Comparison of ENCODE assay signal across 8 mouse cellular contexts in genomic region chr11:36264776-36265466, GRCm38 (mm10).
DNase-seq lines count a peak whose midpoint lies in the region; ATAC-seq and TF ChIP-seq lines count a peak whose summit lies in the region.

No protein-coding gene starts in this region.

- H3K27me3 ChIP-seq in kidney, adult 2 months (replicated peaks; ENCODE audit: control insufficient read depth, insufficient read depth, low read length) = no peaks in the 10 kb centered on the region
- no peaks in the 10 kb centered on the region for H3K27me3 ChIP-seq in midbrain, embryonic 16.5 days (ENCODE audit: control insufficient read depth, insufficient read depth, low read depth, low read length)

- ATAC-seq in midbrain, embryonic 16.5 days = 0 out of 2 replicates have a peak, but pooled peaks have one; percentile 63
- ATAC-seq in erythroid progenitor cell, adult 5-6 weeks (replicated peaks; ENCODE audit: low FRiP score, poor library complexity, severe bottlenecking) = no peak

- H3K9ac ChIP-seq in midbrain, embryonic 16.5 days (ENCODE audit: low read depth, low read length) = no peak overlapping the region

- 0 out of 2 replicates have a peak overlapping the region, but pooled peaks have one; percentile 40 for H3K27ac ChIP-seq in kidney, adult 2 months (ENCODE audit: insufficient read depth, low read depth, low read length)
- H3K27ac ChIP-seq in midbrain, embryonic 16.5 days (ENCODE audit: low read length) = peak overlapping the region; percentile 17; the same call in 1 of the 2 replicates

- H3K36me3 ChIP-seq in kidney, adult 2 months (ENCODE audit: control insufficient read depth, insufficient read depth, low read length) = no peaks in the 10 kb centered on the region
- H3K36me3 ChIP-seq in midbrain, embryonic 16.5 days (ENCODE audit: control insufficient read depth, insufficient read depth, low read length) = 0 out of 2 replicates have a peak, but pooled peaks cover 3% of the 10 kb centered on the region

- no peak for TF ChIP-seq POLR2A in kidney, adult 2 months (IDR thresholded peaks at IDR 0.05; ENCODE audit: low read depth, low read length)

- peak; percentile 38 for DNase-seq in left cerebral cortex, postnatal 4 days
- no peak for DNase-seq in left cerebral cortex, postnatal 14 days (ENCODE audit: low spot score in 2 of 2)
- peak; percentile 9 for DNase-seq in cerebellum, adult 11-12 months
- peak; percentile 46 for DNase-seq in kidney, adult 2 months
- no peak for DNase-seq in layer of hippocampus, postnatal 25 days (ENCODE audit: extremely low spot score in 1 of 2, low spot score in 1 of 2)
- DNase-seq in right cerebral cortex, postnatal 4 days = no peak

- no peak overlapping the region for H3K4me3 ChIP-seq in kidney, adult 2 months (ENCODE audit: insufficient read depth, low read depth, low read length)
- H3K4me3 ChIP-seq in midbrain, embryonic 16.5 days (ENCODE audit: low read depth, low read length) = no peak overlapping the region

- no peak for TF ChIP-seq CTCF in kidney, adult 2 months (conservative IDR thresholded peaks at IDR 0.05; ENCODE audit: insufficient read depth, insufficient read length, low read depth, low read length)

- intact Hi-C loops in left cerebral cortex, postnatal 4 days (cut with DNase I) = no loop called here
- intact Hi-C loops in left cerebral cortex, postnatal 14 days (cut with DNase I) = no loop called here

- no peaks in the 10 kb centered on the region for H3K4me1 ChIP-seq in kidney, adult 2 months (ENCODE audit: control insufficient read depth, insufficient read depth, low read length)
- H3K4me1 ChIP-seq in midbrain, embryonic 16.5 days (ENCODE audit: control insufficient read depth, insufficient read depth, low read length) = peaks cover 19% of the 10 kb centered on the region

- no peaks in the 10 kb centered on the region for H3K9me3 ChIP-seq in midbrain, embryonic 16.5 days (replicated peaks; ENCODE audit: control insufficient read depth, low read length, poor library complexity, severe bottlenecking)

- peak overlapping the region; percentile 20; the same call in 1 of the 2 replicates for H3K4me2 ChIP-seq in midbrain, embryonic 16.5 days (ENCODE audit: low read length)

- WGBS in kidney, adult 2 months = 63% methylated on average over 17 of the region's 17 CpGs
- WGBS in midbrain, embryonic 16.5 days = 35% methylated on average over 17 of the region's 17 CpGs

Comparison
In these comparisons a context has a peak if more than half of its experiments do, and no peak if none do; other contexts are left out.
1. DNase-seq: peak in left cerebral cortex, postnatal 4 days (single experiment), cerebellum, adult 11-12 months (single experiment) and kidney, adult 2 months (single experiment); none in left cerebral cortex, postnatal 14 days (0 of 2), layer of hippocampus, postnatal 25 days (0 of 2) and right cerebral cortex, postnatal 4 days (single experiment).